Mouse (Mus musculus) urinary bladder, postnatal 4 days (tissue): ENCODE measurements around the gene Utp20.
"Not testable (repeated sequence)": the region's sequence is repeated elsewhere in the genome, so short reads cannot be mapped to it uniquely, and the experiment has no call there.

ENCODE experiments used
- DNase-seq, 2 experiments: peaks; one replicate each; pipeline ENCODE4 v3.0.0; 2021 to 2022; ENCODE audit warnings: low spot score in 2 of 2

Gene Utp20

DNA sequence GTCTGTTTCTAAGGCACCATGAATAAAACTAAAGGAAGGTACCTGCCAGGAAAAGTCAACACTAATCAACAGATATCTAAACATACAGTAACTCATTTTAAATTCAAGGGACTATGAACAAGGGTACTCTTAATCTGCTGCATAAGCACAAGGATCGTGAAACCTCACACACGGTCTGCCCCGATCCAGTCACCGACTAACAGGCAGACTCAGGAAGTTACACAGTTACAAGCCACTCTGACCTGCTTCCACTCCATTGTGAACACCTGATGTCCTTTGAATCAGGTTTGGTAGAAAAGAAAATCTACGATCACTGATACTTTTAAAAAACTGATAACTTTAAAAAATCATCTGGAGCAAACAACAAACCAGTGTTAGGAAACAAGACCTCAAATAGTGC lies 42.7 kb downstream of the Utp20 start:
- DNase-seq, result no peak

GRCm38 (mm10) chr10:88783135-88783534 lies 43.5 kb downstream of the Utp20 start:
- not testable (repeated sequence) for DNase-seq

GRCm38 (mm10) chr10:88780716-88781115 lies 45.9 kb downstream of the Utp20 start:
- DNase-seq, result no peak

GRCm38 (mm10) chr10:88776206-88776605 lies 50.4 kb downstream of the Utp20 start:
- DNase-seq, result no peak

DNA sequence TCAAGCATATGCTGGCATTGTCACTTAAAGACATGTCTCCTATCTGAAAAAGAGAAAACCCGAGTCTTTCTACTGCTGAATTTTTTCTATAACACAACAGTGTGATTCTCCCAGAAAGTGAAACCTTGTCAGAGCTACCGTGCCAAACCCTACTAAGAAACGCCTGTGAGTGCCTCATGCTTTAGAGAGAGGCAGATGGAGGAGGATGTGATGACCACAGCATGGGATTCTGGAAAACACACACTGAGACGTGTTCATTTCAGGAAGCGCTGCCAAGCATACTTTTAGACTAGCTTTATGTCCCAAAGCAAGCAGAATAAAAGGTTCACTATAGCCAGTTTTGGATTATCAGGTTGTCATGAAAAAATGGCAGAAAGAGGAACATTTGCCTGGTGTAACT lies 53.6 kb downstream of the Utp20 start:
- not testable (repeated sequence) for DNase-seq

DNA sequence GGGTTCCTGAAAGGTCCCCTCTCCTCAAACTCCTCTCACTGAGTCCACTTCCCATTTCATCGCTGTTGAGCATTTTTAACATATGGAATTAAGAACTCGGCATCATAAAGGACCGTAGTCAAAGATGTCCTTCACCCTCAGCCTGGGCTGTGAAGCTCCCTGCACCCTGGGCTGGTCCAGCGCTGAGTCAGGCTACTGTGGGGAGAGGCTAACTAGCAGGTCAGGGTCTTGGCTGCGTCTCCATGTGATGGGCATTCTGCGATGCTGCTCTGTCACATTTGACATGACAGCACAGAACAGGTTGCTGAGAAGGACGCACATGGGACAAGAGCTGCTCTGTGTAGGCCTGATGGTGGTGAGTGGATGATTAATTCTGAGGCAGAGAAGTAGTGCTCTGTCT lies 56.9 kb downstream of the Utp20 start:
- no peak for DNase-seq

GRCm38 (mm10) chr10:88768961-88769360 lies 57.6 kb downstream of the Utp20 start:
- no peak for DNase-seq

GRCm38 (mm10) chr10:88765431-88766142 lies 61.0 kb downstream of the Utp20 start:
- peak in 1 of 2 experiments; percentile 1 for DNase-seq

DNA sequence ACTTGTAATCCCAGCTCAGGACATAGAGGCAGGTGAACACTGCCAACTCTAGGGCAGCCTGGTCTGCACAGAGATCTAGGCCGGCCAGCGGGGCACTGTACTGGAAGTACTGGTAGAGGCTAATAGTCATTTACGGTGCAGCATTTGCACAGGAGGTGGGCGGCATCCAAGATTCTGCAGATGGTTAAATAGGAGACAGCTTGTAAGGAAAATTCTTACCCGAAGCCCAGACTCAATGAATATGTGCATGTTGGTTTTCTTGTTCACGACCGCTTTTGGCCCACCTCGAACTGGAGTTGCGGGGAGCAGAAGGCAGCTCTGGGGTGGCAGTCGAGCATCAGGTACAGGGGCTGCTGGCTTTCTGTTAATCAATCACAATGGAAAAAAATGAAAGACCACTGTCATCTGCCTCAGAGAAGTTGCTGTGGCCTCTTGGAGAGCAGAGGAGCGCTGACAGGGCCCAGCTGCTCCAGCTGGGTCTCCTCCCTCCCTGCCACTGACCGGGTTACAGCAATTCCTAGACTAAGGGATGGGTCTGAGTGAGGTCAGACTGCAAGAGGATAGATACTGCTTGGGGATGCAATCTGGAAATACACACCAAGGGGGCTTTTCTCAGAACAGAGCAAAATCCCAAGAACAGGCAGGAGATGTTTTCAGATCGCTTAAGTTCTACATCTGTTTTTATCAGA lies 64.9 kb downstream of the Utp20 start:
- no peak for DNase-seq

DNA sequence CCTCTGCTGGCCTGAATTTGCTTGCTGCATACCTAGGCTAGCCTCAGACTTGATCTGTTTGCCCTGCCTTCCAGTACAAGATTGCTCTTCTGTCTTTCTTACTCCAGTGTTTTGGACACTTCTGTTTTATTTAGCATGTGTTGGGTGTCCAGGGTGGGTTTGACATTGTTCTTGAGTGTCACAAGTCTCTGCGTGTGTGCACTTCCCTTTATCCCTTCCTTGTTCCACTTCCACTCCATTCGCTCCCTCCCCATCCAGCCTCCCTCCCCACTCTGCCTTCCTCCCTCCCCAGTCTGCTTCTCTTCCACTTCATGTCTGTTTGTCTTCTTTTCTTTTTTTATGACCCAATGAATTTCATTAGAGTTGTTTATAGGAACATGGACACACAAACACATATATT lies 85.2 kb downstream of the Utp20 start:
- no peak for DNase-seq

DNA sequence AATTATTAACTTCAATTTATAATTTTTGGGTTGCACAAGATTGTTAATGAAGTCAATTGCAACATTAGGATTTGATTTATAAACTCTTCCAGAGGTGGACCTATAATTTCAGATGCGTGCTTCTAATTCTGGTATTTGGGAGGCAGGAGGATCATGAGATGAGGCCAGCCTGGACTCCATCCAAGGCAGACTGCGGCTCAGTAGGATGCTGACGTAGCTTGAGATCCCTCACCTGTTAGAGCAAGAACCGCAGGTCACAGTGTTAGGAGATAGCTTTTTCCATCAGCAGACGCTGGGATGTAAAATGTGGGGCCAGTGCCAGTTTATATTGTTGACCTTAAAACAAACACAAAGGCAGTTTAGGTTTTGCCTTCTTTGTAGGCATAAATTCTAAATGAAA lies 85.8 kb downstream of the Utp20 start:
- no peak for DNase-seq

GRCm38 (mm10) chr10:88739818-88740217 lies 86.8 kb downstream of the Utp20 start:
- DNase-seq, result no peak

DNA sequence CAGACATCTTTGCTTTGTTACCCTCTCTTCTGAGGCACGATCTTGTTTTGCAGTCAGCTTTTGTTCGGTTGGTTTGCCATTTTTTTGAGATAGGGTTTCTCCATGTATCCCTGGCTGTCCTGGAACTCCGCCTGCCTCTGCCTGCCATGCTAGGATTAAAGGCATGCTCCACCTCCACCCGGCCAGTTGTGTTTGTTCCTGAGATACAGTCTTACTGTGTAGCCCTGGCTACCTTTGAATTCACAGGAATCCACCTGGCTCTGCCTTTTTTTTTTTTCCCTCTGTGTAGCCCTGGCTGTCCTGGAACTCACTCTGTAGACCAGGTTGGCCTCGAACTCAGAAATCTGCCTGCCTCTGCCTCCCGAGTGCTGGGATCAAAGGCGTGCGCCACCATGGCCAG lies 87.5 kb downstream of the Utp20 start:
- not testable (repeated sequence) for DNase-seq

- DNase-seq, result no peak
Observed at GRCm38 (mm10) chr10:88732309-88732622, 94.3 kb downstream of the Utp20 start.

DNA sequence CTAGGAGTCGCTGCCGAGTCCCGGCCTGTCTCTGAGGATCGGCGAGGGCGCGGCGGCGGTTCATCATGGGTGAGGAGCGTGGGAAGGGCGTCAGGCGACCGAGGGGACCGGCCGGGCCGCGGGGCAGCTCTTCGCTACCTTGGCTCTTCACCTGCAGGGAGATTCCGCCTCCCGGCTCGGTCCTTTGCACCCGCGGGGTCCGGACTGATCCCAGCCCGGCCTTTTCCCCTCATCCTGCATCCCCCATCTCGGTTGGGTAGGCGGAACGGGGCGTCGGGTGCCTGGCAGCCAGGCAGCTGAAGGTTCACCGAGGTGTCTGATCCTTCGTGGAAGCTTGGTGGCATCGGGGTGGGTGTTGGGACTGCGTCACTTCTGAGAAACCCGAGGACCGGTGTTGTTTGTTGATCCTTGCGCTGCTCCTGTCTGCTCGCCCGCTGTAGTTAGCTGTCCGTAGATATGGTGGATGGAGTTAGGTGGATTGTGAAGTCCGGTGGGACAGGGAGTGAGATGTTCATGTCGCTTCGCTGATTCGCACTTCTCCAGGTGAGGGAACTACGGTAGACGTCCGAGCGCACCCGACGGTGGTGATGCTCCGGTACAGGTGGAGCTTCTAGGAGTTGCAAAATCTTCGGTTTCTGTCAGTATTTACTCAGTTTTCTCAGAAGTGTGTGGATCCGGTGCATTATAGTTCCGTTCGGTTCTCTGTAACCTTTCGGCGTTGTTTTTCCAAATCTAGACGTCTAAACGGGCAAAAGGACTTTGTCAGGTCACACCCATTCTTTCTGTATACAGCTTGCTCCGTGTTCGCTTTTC lies 94.9 kb downstream of the Utp20 start:
- no peak for DNase-seq

GRCm38 (mm10) chr10:88730571-88731495 lies 95.8 kb downstream of the Utp20 start, which contains the start of gene Arl1:
Gene Arl1, plus strand, starts transcription at chr10:88730858.
- peak; percentile 89 to 93 for DNase-seq

GRCm38 (mm10) chr10:88728166-88728565 lies 98.4 kb downstream of the Utp20 start:
- DNase-seq, result no peak

- no peak for DNase-seq
Observed at GRCm38 (mm10) chr10:88727128-88727527, 99.5 kb downstream of the Utp20 start.

DNA sequence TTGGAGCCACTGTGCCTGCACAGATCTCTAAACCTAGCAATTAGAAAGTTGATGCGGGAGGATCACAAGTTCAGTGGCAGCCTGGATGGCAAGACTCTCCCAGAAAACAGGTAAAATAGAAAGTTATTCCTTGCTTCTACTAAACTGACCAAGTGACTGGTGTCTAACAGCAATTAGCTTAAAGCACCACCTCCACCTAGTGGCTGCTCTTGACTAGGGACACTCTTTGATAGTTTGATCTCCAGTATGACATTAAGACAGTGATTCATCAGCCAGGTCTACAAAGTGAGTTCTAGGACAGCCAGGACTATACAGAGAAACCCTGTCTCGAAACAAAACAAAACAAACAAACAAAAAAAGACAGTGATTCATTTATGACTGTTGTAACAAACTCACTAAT lies 101.3 kb downstream of the Utp20 start:
- DNase-seq, result no peak

- DNase-seq, result no peak
Observed at GRCm38 (mm10) chr10:88719618-88720017, 107.0 kb downstream of the Utp20 start.

GRCm38 (mm10) chr10:88717756-88718025 lies 108.9 kb downstream of the Utp20 start:
- DNase-seq, result no peak
